Mouse (Mus musculus) limb, embryonic 14.5 days (tissue): ENCODE measurements around the gene Bank1. TPM values are rescaled to one million over a fixed set of nuclear protein-coding genes. Genes with fewer than 3 reads are reported as not detected.
"Not testable (repeated sequence)": the region's sequence is repeated elsewhere in the genome, so short reads cannot be mapped to it uniquely, and the experiment has no call there.

Experiments used
- ATAC-seq: fragments of 200-750 bp; cut with Nextera tagmentation; 2 replicates; pipeline ENCODE4 v1.8.0; 2017; ENCODE audit warnings: low read depth, moderate number of reproducible peaks, moderate TSS enrichment; ENCODE audit not compliant: low FRiP score
- DNase-seq: peaks from one replicate; pipeline ENCODE4 v3.0.0-alpha.2; 2015; ENCODE audit warnings: low spot score
- H3K27ac ChIP-seq: fragments of 300-500 bp; sonication (generic); replicated peaks from 2 replicates; pipeline ENCODE4 v1.5.1; 2014; ENCODE audit warnings: low read depth, mild to moderate bottlenecking, low read length, moderate library complexity, mixed read lengths
- H3K27me3 ChIP-seq: fragments of 300-500 bp; sonication (generic); 2 replicates; pipeline ENCODE4 v1.6.1; 2014; ENCODE audit warnings: low read length, mixed read lengths; ENCODE audit not compliant: control insufficient read depth, insufficient read depth
- H3K36me3 ChIP-seq: fragments of 300-500 bp; sonication (generic); 2 replicates; pipeline ENCODE4 v1.6.1; 2014; ENCODE audit warnings: mild to moderate bottlenecking, low read length, moderate library complexity, mixed read lengths; ENCODE audit not compliant: control insufficient read depth, insufficient read depth
- H3K4me1 ChIP-seq: fragments of 300-500 bp; sonication (generic); 2 replicates; pipeline ENCODE4 v1.6.1; 2014; ENCODE audit warnings: antibody characterized with exemption, low read length, mixed read lengths; ENCODE audit not compliant: control insufficient read depth, insufficient read depth
- H3K4me2 ChIP-seq: fragments of 300-500 bp; sonication (generic); replicated peaks from 2 replicates; pipeline ENCODE4 v1.6.1; 2014; ENCODE audit warnings: low read depth, mild to moderate bottlenecking, low read length, moderate library complexity; ENCODE audit not compliant: severe bottlenecking
- H3K4me3 ChIP-seq: fragments of 300-500 bp; sonication (generic); replicated peaks from 2 replicates; pipeline ENCODE4 v1.5.1; 2014; ENCODE audit warnings: low read length
- H3K9ac ChIP-seq: fragments of 300-500 bp; sonication (generic); 2 replicates; pipeline ENCODE4 v1.6.1; 2014; ENCODE audit warnings: mild to moderate bottlenecking, low read depth, low read length, moderate library complexity; ENCODE audit not compliant: severe bottlenecking
- H3K9me3 ChIP-seq: fragments of 300-500 bp; sonication (generic); 2 replicates; pipeline ENCODE4 v1.6.1; 2016; ENCODE audit warnings: low read length; ENCODE audit not compliant: control insufficient read depth
- POLR2A ChIP-seq: fragments of 200-500 bp; IDR thresholded peaks from 2 replicates; pipeline ENCODE4 v1.8.0; 2012; ENCODE audit warnings: inconsistent platforms, mild to moderate bottlenecking, moderate library complexity, borderline replicate concordance; ENCODE audit not compliant: insufficient read depth, insufficient read length; ENCODE audit errors: extremely low read depth
- WGBS: fragments of 180-500 bp; shearing (Covaris S2); extraction: QIAGEN DNeasy Blood & Tissue Kit; methylation state at CpG from one replicate; pipeline ENCODE4 v1.1.7; 2014; 5-methylcytosine and 5-hydroxymethylcytosine counted together
- polyA plus RNA-seq, 2 experiments: library from polyadenylated mRNA; depleted of rRNA in 1 of 2; stranded (reverse) in 1 of 2; unstranded in 1 of 2; fragments of >200 nt; fragmentation: Nextera tagmentation in 1 of 2; extraction: Ambion mirVana in 1 of 2; gene quantifications; 2 replicates each; pipeline versions ENCODE4 v1.2.1 to v1.2.3; 2012 to 2014

Bank1 gene
- polyA plus RNA-seq, 2 experiments: 0.36 to 0.61 TPM

GRCm38 (mm10) chr3:136329133-136329532 is 3.3 kb upstream of the Bank1 start:
- no peak for ATAC-seq
- no peaks in the 10 kb centered on the region for H3K4me1 ChIP-seq
- no peak for DNase-seq

DNA sequence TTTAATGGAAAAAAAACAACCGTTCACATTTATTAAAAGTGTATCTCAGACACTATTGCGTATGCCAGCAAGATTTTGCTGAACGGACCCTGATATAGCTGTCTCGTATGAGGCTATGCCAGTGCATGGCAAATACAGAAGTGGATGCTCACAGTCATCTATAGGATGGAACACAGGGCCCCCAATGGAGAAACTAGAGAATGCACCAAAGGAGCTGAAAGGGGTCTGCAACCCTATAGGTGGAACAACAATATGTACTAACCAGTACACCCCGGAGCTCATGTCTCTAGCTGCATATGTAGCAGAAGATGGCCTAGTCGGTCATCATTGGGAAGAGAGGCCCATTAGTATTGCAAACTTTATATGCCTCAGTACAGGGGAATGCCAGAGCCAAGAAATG is 1.1 kb downstream of the Bank1 start:
- H3K4me1 ChIP-seq: not testable (repeated sequence)

More at GRCm38 (mm10) chr3:136329133-136329532, 3.3 kb upstream of the Bank1 start:
- Histone ChIP-seq H3K27ac (no peak overlapping the region), H3K4me2 (no peak overlapping the region), H3K4me3 (no peak overlapping the region), H3K9ac (no peak overlapping the region), H3K27me3 (no peaks in the 10 kb centered on the region), H3K36me3 (no peaks in the 10 kb centered on the region), H3K9me3 (no peaks in the 10 kb centered on the region)
- no peak for TF ChIP-seq POLR2A
- 69% methylated on average over 6 of the region's 6 CpGs for WGBS

GRCm38 (mm10) chr3:136321936-136322335 is 3.9 kb downstream of the Bank1 start:
- no peak for DNase-seq
- Histone ChIP-seq H3K4me3 (no peak overlapping the region), H3K36me3 (no peaks in the 10 kb centered on the region), H3K27ac (no peak overlapping the region), H3K27me3 (no peaks in the 10 kb centered on the region), H3K9me3 (no peaks in the 10 kb centered on the region), H3K9ac (no peak overlapping the region), H3K4me1 (no peaks in the 10 kb centered on the region), H3K4me2 (no peak overlapping the region)
- ATAC-seq: no peak
- 86% methylated on average over 3 of the region's 3 CpGs for WGBS
- TF ChIP-seq POLR2A: no peak

More for the DNA sequence above, 1.1 kb downstream of the Bank1 start:
- H3K4me2 ChIP-seq, ATAC-seq, H3K36me3 ChIP-seq, H3K9me3 ChIP-seq, H3K4me3 ChIP-seq, H3K27ac ChIP-seq, DNase-seq, H3K27me3 ChIP-seq, H3K9ac ChIP-seq: not testable (repeated sequence)
- 94% methylated on average over 6 of the region's 6 CpGs for WGBS

- Histone ChIP-seq H3K4me2 (no peak overlapping the region), H3K4me1 (no peaks in the 10 kb centered on the region), H3K36me3 (no peaks in the 10 kb centered on the region), H3K27ac (no peak overlapping the region), H3K4me3 (no peak overlapping the region), H3K27me3 (no peaks in the 10 kb centered on the region), H3K9me3 (no peaks in the 10 kb centered on the region; the same call in 1 of the 2 replicates), H3K9ac (no peak overlapping the region)
- WGBS: 74% methylated on average over 1 of the region's 1 CpGs
- TF ChIP-seq POLR2A: no peak
- ATAC-seq (no peak), DNase-seq (no peak)
Observed at GRCm38 (mm10) chr3:136308487-136308886, 17.4 kb downstream of the Bank1 start.

- Histone ChIP-seq H3K9ac (no peak overlapping the region), H3K4me2 (no peak overlapping the region), H3K27ac (no peak overlapping the region), H3K9me3 (no peaks in the 10 kb centered on the region; the same call in 1 of the 2 replicates), H3K4me1 (no peaks in the 10 kb centered on the region), H3K27me3 (no peaks in the 10 kb centered on the region), H3K4me3 (no peak overlapping the region), H3K36me3 (no peaks in the 10 kb centered on the region)
- WGBS: 31% methylated on average over 5 of the region's 5 CpGs
- DNase-seq (no peak), ATAC-seq (no peak)
- TF ChIP-seq POLR2A: no peak
Observed at GRCm38 (mm10) chr3:136306564-136307158, 19.2 kb downstream of the Bank1 start.
